Mouse (Mus musculus): Measurements from ENCODE around the gene Gm20388. TPM values are rescaled to one million over a fixed set of nuclear protein-coding genes. Genes with fewer than 3 reads are reported as not detected.

Gene Gm20388
- polyA plus RNA-seq, 1 experiment = 0.36 TPM

- Histone ChIP-seq H3K4me3 (replicated peaks) (no peak overlapping the region), H3K9me3 (ENCODE audit: control insufficient read depth, low read length) (no peaks in the 10 kb centered on the region), H3K4me1 (ENCODE audit: control insufficient read depth) (no peaks in the 10 kb centered on the region), H3K27me3 (ENCODE audit: control insufficient read depth) (no peaks in the 10 kb centered on the region), H3K36me3 (ENCODE audit: control insufficient read depth) (no peaks in the 10 kb centered on the region)
- TF ChIP-seq TAL1 (IDR thresholded peaks at IDR 0.05; ENCODE audit: low read length) (no peak), GATA1 (IDR thresholded peaks at IDR 0.05; ENCODE audit: low read length) (no peak)
Measured at GRCm38 (mm10) chr8:124386225-124386899, 4475.7 kb downstream of the Gm20388 start.

- Histone ChIP-seq H3K4me3 (replicated peaks) (no peak overlapping the region), H3K36me3 (ENCODE audit: control insufficient read depth) (no peaks in the 10 kb centered on the region), H3K9me3 (ENCODE audit: control insufficient read depth, low read length) (no peaks in the 10 kb centered on the region), H3K27me3 (ENCODE audit: control insufficient read depth) (no peaks in the 10 kb centered on the region), H3K4me1 (ENCODE audit: control insufficient read depth) (no peaks in the 10 kb centered on the region)
- TF ChIP-seq GATA1 (IDR thresholded peaks at IDR 0.05; ENCODE audit: low read length) (no peak), TAL1 (IDR thresholded peaks at IDR 0.05; ENCODE audit: low read length) (no peak)
Measured at GRCm38 (mm10) chr8:124389495-124389894, 4478.9 kb downstream of the Gm20388 start.

- no peak for TF ChIP-seq GATA1 (IDR thresholded peaks at IDR 0.05; ENCODE audit: low read length)
- TF ChIP-seq TAL1 (IDR thresholded peaks at IDR 0.05; ENCODE audit: low read length) = no peak
- H3K4me1 ChIP-seq (ENCODE audit: control insufficient read depth) = no peaks in the 10 kb centered on the region
- H3K36me3 ChIP-seq (ENCODE audit: control insufficient read depth) = no peaks in the 10 kb centered on the region
- no peaks in the 10 kb centered on the region for H3K9me3 ChIP-seq (ENCODE audit: control insufficient read depth, low read length)
- H3K4me3 ChIP-seq (replicated peaks) = no peak overlapping the region
- no peaks in the 10 kb centered on the region for H3K27me3 ChIP-seq (ENCODE audit: control insufficient read depth)
Measured at GRCm38 (mm10) chr8:124391191-124391590, 4480.6 kb downstream of the Gm20388 start.

- no peaks in the 10 kb centered on the region for H3K9me3 ChIP-seq (ENCODE audit: control insufficient read depth, low read length)
- TF ChIP-seq TAL1 (IDR thresholded peaks at IDR 0.05; ENCODE audit: low read length) (no peak), GATA1 (IDR thresholded peaks at IDR 0.05; ENCODE audit: low read length) (no peak)
- no peaks in the 10 kb centered on the region for H3K36me3 ChIP-seq (ENCODE audit: control insufficient read depth)
- no peak overlapping the region for H3K4me3 ChIP-seq (replicated peaks)
- H3K4me1 ChIP-seq (ENCODE audit: control insufficient read depth) = no peaks in the 10 kb centered on the region
- no peaks in the 10 kb centered on the region for H3K27me3 ChIP-seq (ENCODE audit: control insufficient read depth)
Measured at GRCm38 (mm10) chr8:124392271-124393012, 4481.8 kb downstream of the Gm20388 start.

- Histone ChIP-seq H3K9me3 (ENCODE audit: control insufficient read depth, low read length) (no peaks in the 10 kb centered on the region), H3K4me3 (replicated peaks) (no peak overlapping the region), H3K36me3 (ENCODE audit: control insufficient read depth) (no peaks in the 10 kb centered on the region), H3K27me3 (ENCODE audit: control insufficient read depth) (no peaks in the 10 kb centered on the region), H3K4me1 (ENCODE audit: control insufficient read depth) (no peaks in the 10 kb centered on the region)
- TF ChIP-seq TAL1 (IDR thresholded peaks at IDR 0.05; ENCODE audit: low read length) (no peak), GATA1 (IDR thresholded peaks at IDR 0.05; ENCODE audit: low read length) (no peak)
Measured at GRCm38 (mm10) chr8:124393013-124393412, 4482.4 kb downstream of the Gm20388 start.

- Histone ChIP-seq H3K4me1 (ENCODE audit: control insufficient read depth) (no peaks in the 10 kb centered on the region), H3K4me3 (replicated peaks) (no peak overlapping the region), H3K36me3 (ENCODE audit: control insufficient read depth) (no peaks in the 10 kb centered on the region), H3K9me3 (ENCODE audit: control insufficient read depth, low read length) (no peaks in the 10 kb centered on the region), H3K27me3 (ENCODE audit: control insufficient read depth) (no peaks in the 10 kb centered on the region)
- TF ChIP-seq GATA1 (IDR thresholded peaks at IDR 0.05; ENCODE audit: low read length) = no peak
- TF ChIP-seq TAL1 (IDR thresholded peaks at IDR 0.05; ENCODE audit: low read length) = no peak
Measured at GRCm38 (mm10) chr8:124393927-124394326, 4483.3 kb downstream of the Gm20388 start.

- Histone ChIP-seq H3K4me3 (replicated peaks) (no peak overlapping the region), H3K36me3 (ENCODE audit: control insufficient read depth) (no peaks in the 10 kb centered on the region), H3K9me3 (ENCODE audit: control insufficient read depth, low read length) (no peaks in the 10 kb centered on the region), H3K4me1 (ENCODE audit: control insufficient read depth) (no peaks in the 10 kb centered on the region), H3K27me3 (ENCODE audit: control insufficient read depth) (no peaks in the 10 kb centered on the region)
- no peak for TF ChIP-seq TAL1 (IDR thresholded peaks at IDR 0.05; ENCODE audit: low read length)
- TF ChIP-seq GATA1 (IDR thresholded peaks at IDR 0.05; ENCODE audit: low read length) = no peak
Measured at GRCm38 (mm10) chr8:124394951-124395350, 4484.3 kb downstream of the Gm20388 start.

Other genes starting within 250 kb of the Gm20388 start
- gene Wfdc1, start 244.5 kb upstream of the Gm20388 start, polyA plus RNA-seq (2012) = not detected in 2 replicates
- gene Atp2c2, start 210.8 kb upstream of the Gm20388 start, polyA plus RNA-seq (2012) = not detected in 2 replicates
- gene Tldc1, start 132.4 kb upstream of the Gm20388 start, polyA plus RNA-seq (2012) = 0.09 and 0.23 TPM in 2 replicates
- gene Cotl1, start 70.3 kb upstream of the Gm20388 start, polyA plus RNA-seq (2012) = 2.6 and 3.7 TPM in 2 replicates
- 0.02 and 0.12 TPM in 2 replicates for gene Klhl36, start 48.6 kb upstream of the Gm20388 start, polyA plus RNA-seq (2012)
- gene Usp10, start 481 bp upstream of the Gm20388 start, polyA plus RNA-seq (2012) = 7.6 and 8.3 TPM in 2 replicates
- not detected in 2 replicates for gene Crispld2, start 81.6 kb downstream of the Gm20388 start, polyA plus RNA-seq (2012)
- gene Zdhhc7, start 190.6 kb downstream of the Gm20388 start, polyA plus RNA-seq (2012) = 1.8 and 4.0 TPM in 2 replicates
- 0.01 TPM in 2 replicates for gene 6430548M08Rik, start 203.3 kb downstream of the Gm20388 start, polyA plus RNA-seq (2012)

Data from erythroblast, embryonic 14.5 days (primary cell).